Mouse (Mus musculus) megakaryocyte, embryonic 14.5 days (primary cell): ENCODE data around the gene Kcnip4.

Experiments used
- FLI1 ChIP-seq: IDR thresholded peaks from 2 replicates; pipeline ENCODE4 v1.6.1; 2012; ENCODE audit warnings: low read length, inconsistent platforms, mixed read lengths
- GATA1 ChIP-seq: IDR thresholded peaks from 3 replicates; pipeline ENCODE4 v1.6.1; 2012; ENCODE audit warnings: mixed read lengths, low read length, inconsistent platforms, borderline replicate concordance

GRCm38 (mm10) chr5:49244414-49244813 is 280.3 kb downstream of the Kcnip4 start:
- no peak for TF ChIP-seq GATA1
- TF ChIP-seq FLI1, result no peak
